Mouse (Mus musculus) embryonic fibroblast, embryonic 13.5 days (primary cell): ENCODE data around the gene Gm20431.

Source experiments
- CTCF ChIP-seq: IDR thresholded peaks from 2 replicates; pipeline ENCODE4 v1.5.1; 2011; ENCODE audit warnings: mild to moderate bottlenecking, control low read depth, low read length, moderate library complexity, borderline replicate concordance; ENCODE audit not compliant: insufficient read depth
- POLR2A ChIP-seq: IDR thresholded peaks from 2 replicates; pipeline ENCODE4 v1.6.1; 2011; ENCODE audit warnings: low read depth, mild to moderate bottlenecking, control low read depth, low read length, moderate library complexity

GRCm38 (mm10) chr2:167570815-167571214 is 90.5 kb downstream of the Gm20431 start:
- no peak for TF ChIP-seq POLR2A
- no peak for TF ChIP-seq CTCF
